8 mouse cellular contexts compared by ENCODE assay signal in genomic region chrX:13039211-13039610, GRCm38 (mm10). TPM values are rescaled to one million over a fixed set of nuclear protein-coding genes. Genes with fewer than 3 reads are reported as not detected.
DNase-seq lines count a peak whose midpoint lies in the region; ATAC-seq and TF ChIP-seq lines count a peak whose summit lies in the region.

No protein-coding gene starts in this region.

- H3K4me3 ChIP-seq in hindbrain, postnatal 0 days (ENCODE audit: low read length), result no peak overlapping the region
- no peak overlapping the region for H3K4me3 ChIP-seq in hindbrain, embryonic 13.5 days

- peak; percentile 64 for DNase-seq in hindbrain, postnatal 0 days (ENCODE audit: low spot score)
- peak; percentile 76 for DNase-seq in adipocyte (ENCODE audit: low spot score)
- DNase-seq in frontal cortex, postnatal 36 days (ENCODE audit: low spot score in 2 of 2), result peak; percentile 4 to 11
- peak; percentile 7 for DNase-seq in right cerebral cortex, adult 18-20 months
- DNase-seq in kidney, adult 8-10 months, result no peak
- no peak for DNase-seq in thymus, postnatal 25 days
- DNase-seq in kidney, adult 18-20 months, result no peak

- no peak overlapping the region for H3K4me2 ChIP-seq in hindbrain, postnatal 0 days (ENCODE audit: low read depth, low read length)
- H3K4me2 ChIP-seq in hindbrain, embryonic 13.5 days, result no peak overlapping the region

- H3K36me3 ChIP-seq in hindbrain, postnatal 0 days (ENCODE audit: insufficient read depth, low read length), result no peaks in the 10 kb centered on the region
- no peaks in the 10 kb centered on the region for H3K36me3 ChIP-seq in hindbrain, embryonic 13.5 days

- ATAC-seq in hindbrain, postnatal 0 days, result peak; percentile 46; the same call in 1 of the 2 replicates
- ATAC-seq in hindbrain, embryonic 13.5 days (ENCODE audit: low FRiP score), result no peak

- TF ChIP-seq CTCF in hindbrain, postnatal 0 days (IDR thresholded peaks at IDR 0.05; ENCODE audit: low read depth), result no peak; the same call in 1 of the 2 replicates

- no peaks in the 10 kb centered on the region for H3K27me3 ChIP-seq in hindbrain, postnatal 0 days (ENCODE audit: insufficient read depth, low read length)
- H3K27me3 ChIP-seq in hindbrain, embryonic 13.5 days, result peaks cover 9% of the 10 kb centered on the region; the same call in 1 of the 2 replicates

- no peak overlapping the region for H3K9ac ChIP-seq in hindbrain, postnatal 0 days (replicated peaks; ENCODE audit: low read length)
- no peak overlapping the region for H3K9ac ChIP-seq in hindbrain, embryonic 13.5 days

- H3K27ac ChIP-seq in hindbrain, postnatal 0 days, result no peak overlapping the region
- H3K27ac ChIP-seq in hindbrain, embryonic 13.5 days, result no peak overlapping the region

- H3K9me3 ChIP-seq in hindbrain, postnatal 0 days (ENCODE audit: low read length), result no peaks in the 10 kb centered on the region
- no peaks in the 10 kb centered on the region for H3K9me3 ChIP-seq in hindbrain, embryonic 13.5 days

- H3K4me1 ChIP-seq in hindbrain, postnatal 0 days (ENCODE audit: insufficient read depth, low read length), result no peaks in the 10 kb centered on the region
- no peaks in the 10 kb centered on the region for H3K4me1 ChIP-seq in hindbrain, embryonic 13.5 days (replicated peaks)

- WGBS in hindbrain, postnatal 0 days, result 31% methylated on average over 3 of the region's 3 CpGs
- WGBS in hindbrain, embryonic 13.5 days, result 42% methylated on average over 3 of the region's 3 CpGs

RNA-seq across cellular contexts. Expression of gene Usp9x, which starts 32.1 kb away (rescaled TPM):
- total RNA-seq in hindbrain, postnatal 0 days (2014; rRNA removed), result 259 and 270 TPM in 2 replicates
- polyA plus RNA-seq in hindbrain, postnatal 0 days (2015; fragmentation: Nextera tagmentation; extraction: Ambion mirVana), result 28.2 and 29.0 TPM in 2 replicates
- polyA plus RNA-seq in hindbrain, embryonic 13.5 days (2015; fragmentation: Nextera tagmentation; extraction: Ambion mirVana), result 38.6 TPM in 2 replicates

Comparison
In these comparisons a context has a peak if more than half of its experiments do, and no peak if none do; other contexts are left out.
1. DNase-seq: peak in hindbrain, postnatal 0 days (single experiment), adipocyte (single experiment), frontal cortex, postnatal 36 days (2 of 2) and right cerebral cortex, adult 18-20 months (single experiment); none in kidney, adult 8-10 months (0 of 2), thymus, postnatal 25 days (single experiment) and kidney, adult 18-20 months (single experiment).